Mouse (Mus musculus) kidney, adult 2 months (tissue): ENCODE results near the gene Tmc7.

Experiments
- CTCF ChIP-seq: fragments of 200-500 bp; conservative IDR thresholded peaks from 2 replicates; pipeline ENCODE4 v1.5.1; 2011; ENCODE audit warnings: low read depth, mild to moderate bottlenecking, control low read depth, low read length, moderate library complexity, mixed read lengths; ENCODE audit not compliant: insufficient read depth, insufficient read length
- POLR2A ChIP-seq: fragments of 200-500 bp; IDR thresholded peaks from one replicate; pipeline ENCODE4 v1.6.1; 2011; ENCODE audit warnings: low read depth, low read length, control low read depth

DNA sequence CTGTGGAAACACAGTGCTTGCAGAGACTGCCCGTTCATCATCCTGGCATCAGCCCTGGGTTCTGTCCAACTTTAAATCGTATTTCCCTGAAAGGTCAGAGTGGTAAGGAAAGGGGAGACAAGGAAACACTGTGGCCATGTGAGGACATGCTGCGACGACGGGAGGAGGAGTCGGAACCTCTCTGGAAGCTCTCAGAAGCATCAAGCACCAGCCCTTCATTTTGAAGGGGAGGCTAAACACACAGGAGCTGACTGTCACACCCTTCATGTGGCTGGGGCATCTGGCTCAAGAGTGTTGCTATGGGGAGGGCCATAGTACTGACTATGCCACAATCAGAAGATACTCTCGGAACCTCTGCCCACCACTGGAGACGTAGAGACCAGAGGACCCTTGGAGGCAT lies 64.9 kb downstream of the Tmc7 start:
- no peak for TF ChIP-seq POLR2A
- TF ChIP-seq CTCF, result no peak
